Mouse (Mus musculus) G1E (cell line): ENCODE data around the gene Cbx7. TPM values are rescaled to one million over a fixed set of nuclear protein-coding genes. Genes with fewer than 3 reads are reported as not detected.

ENCODE experiments used
- ATAC-seq: 2 replicates; pipeline ENCODE4 v1.8.0; 2016; ENCODE audit warnings: mild to moderate bottlenecking; ENCODE audit not compliant: insufficient number of reproducible peaks, poor library complexity, low FRiP score, severe bottlenecking; ENCODE audit errors: extremely low read depth
- DNase-seq: peaks from one replicate; pipeline ENCODE4 v3.0.0; 2012; ENCODE audit warnings: low spot score
- H3K27me3 ChIP-seq: 2 replicates; pipeline ENCODE4 v1.6.1; 2012; ENCODE audit warnings: mild to moderate bottlenecking, low read length, inconsistent platforms; ENCODE audit not compliant: insufficient read depth
- H3K36me3 ChIP-seq: replicated peaks from 2 replicates; pipeline ENCODE3; 2012; ENCODE audit warnings: mild to moderate bottlenecking, inconsistent platforms
- H3K4me1 ChIP-seq: 2 replicates; pipeline ENCODE4 v1.6.1; 2012; ENCODE audit warnings: low read depth, low read length, inconsistent platforms, mixed read lengths; ENCODE audit not compliant: insufficient read depth
- H3K4me3 ChIP-seq: 2 replicates; pipeline ENCODE4 v1.5.1; 2012; ENCODE audit warnings: low read depth, mild to moderate bottlenecking, inconsistent platforms, low read length, moderate library complexity, mixed read lengths
- H3K9me3 ChIP-seq: replicated peaks from 2 replicates; pipeline ENCODE4 v1.6.1; 2012; ENCODE audit warnings: inconsistent platforms
- CTCF ChIP-seq: IDR thresholded peaks from 2 replicates; pipeline ENCODE4 v1.5.1; 2012; ENCODE audit warnings: low read depth, low read length, inconsistent platforms, mixed read lengths
- GATA1 ChIP-seq: IDR thresholded peaks from 2 replicates; pipeline ENCODE4 v1.6.1; 2012; ENCODE audit warnings: borderline replicate concordance, low read length, inconsistent platforms, mixed read lengths
- GATA2 ChIP-seq: IDR thresholded peaks from 2 replicates; pipeline ENCODE4 v1.6.1; 2012; ENCODE audit warnings: low read depth, low read length, inconsistent platforms, borderline replicate concordance
- POLR2AphosphoS5 ChIP-seq: IDR thresholded peaks from 2 replicates; pipeline ENCODE4 v1.6.1; 2012; ENCODE audit warnings: low read depth, low read length, inconsistent platforms; ENCODE audit not compliant: insufficient replicate concordance
- TAL1 ChIP-seq: conservative IDR thresholded peaks from 2 replicates; pipeline ENCODE4 v1.6.1; 2012; ENCODE audit warnings: low read depth, low read length, inconsistent platforms, mixed read lengths
- polyA plus RNA-seq: library from polyadenylated mRNA; stranded (reverse); fragments of >175 nt; gene quantifications from 2 replicates; pipeline ENCODE4 v1.2.3, GENCODE M21; 2012
- total RNA-seq, 2 experiments: library from RNA; stranded (forward) in 1 of 2; stranded (reverse) in 1 of 2; fragments of 200-1000 nt in 1 of 2; fragments of >200 nt in 1 of 2; fragmentation: Nextera tagmentation in 1 of 2; gene quantifications; 2 replicates each; pipeline ENCODE4 v1.2.3; 2014 to 2017

The Cbx7 gene
- total and polyA plus RNA-seq, 3 experiments, result 2.7 to 9.5 (median 8.4) TPM

DNA sequence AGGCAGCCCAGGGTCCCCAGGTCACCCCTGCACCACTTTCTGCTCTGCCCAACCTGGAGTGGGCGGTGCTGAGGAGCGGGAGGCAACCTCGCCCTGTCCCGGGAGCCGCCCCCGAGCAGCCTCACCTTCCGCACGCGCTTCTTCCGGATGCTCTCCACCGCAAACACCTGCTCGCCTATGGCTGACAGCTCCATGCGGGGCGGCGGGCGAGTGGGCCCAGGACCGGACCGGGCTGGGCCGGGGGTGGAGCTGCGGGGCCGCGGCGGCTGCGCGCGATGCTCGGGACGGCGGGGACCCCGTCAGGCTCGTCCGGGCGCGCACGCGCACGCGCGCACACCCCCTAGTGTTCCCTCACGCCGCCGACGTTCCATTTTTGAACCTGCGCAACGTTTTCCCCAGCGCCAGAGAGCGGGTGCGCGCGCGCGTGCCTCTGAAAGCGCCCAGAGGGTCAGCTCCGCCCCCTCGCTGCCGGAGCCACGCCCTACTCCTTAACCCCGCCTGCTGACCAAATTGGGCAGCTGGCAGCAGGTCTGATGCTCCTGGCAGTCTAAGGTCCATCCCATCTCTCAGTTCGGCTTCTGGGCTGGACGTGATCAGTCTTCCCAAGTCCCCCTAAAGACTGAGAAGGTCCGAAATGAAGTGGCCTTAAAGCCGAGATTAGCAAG, 38.5 kb downstream of the Cbx7 start:
- ATAC-seq (peak; percentile 26; the same call in 1 of the 2 replicates), DNase-seq (peak; percentile 79)
- peak overlapping the region; percentile 80 for H3K4me3 ChIP-seq
- TF ChIP-seq POLR2AphosphoS5, result no peak
- no peak for TF ChIP-seq GATA2
- TF ChIP-seq TAL1, result no peak
- TF ChIP-seq GATA1, result no peak
- no peak for TF ChIP-seq CTCF
- peaks cover 20% of the 10 kb centered on the region for H3K27me3 ChIP-seq
- peaks cover 12% of the 10 kb centered on the region for H3K36me3 ChIP-seq
- H3K4me1 ChIP-seq, result peaks cover 54% of the 10 kb centered on the region
- H3K9me3 ChIP-seq, result no peaks in the 10 kb centered on the region

DNA sequence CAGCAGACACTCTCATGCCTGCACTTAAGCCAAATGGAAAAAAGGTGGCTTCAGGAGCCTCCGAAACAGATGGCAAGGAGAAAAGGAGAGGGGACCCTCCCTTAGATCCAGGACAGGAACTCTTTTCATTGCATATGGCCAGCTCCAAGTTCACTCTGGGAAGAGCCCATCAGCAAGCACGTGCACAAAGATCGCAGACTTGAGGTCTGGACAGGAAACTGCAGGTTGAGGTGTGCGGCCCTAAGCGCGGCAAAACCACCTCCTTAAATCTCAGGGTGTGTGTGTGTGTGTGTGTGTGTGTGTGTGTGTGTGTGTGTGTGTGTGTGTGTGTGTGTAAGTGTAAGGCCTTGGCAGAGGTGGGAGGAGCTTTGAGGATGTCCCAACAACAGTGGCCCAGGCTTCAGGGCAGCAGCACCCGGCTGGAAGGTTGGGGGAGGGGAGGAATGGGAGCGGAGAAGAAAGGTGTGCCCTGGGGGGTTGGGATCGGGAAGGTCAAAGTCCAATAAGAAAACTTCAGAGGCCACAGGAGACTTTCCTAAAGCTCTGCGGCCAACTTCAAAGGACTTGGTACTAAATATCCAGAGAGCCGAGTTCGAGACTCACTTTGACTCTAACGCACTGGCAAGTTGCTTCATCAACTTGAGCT, 39.3 kb downstream of the Cbx7 start:
- H3K4me1 ChIP-seq, result peaks cover 62% of the 10 kb centered on the region
- peak overlapping the region; percentile 80 for H3K4me3 ChIP-seq
- H3K9me3 ChIP-seq, result no peaks in the 10 kb centered on the region
- peaks cover 17% of the 10 kb centered on the region for H3K27me3 ChIP-seq
- ATAC-seq (no peak), DNase-seq (no peak)
- no peak for TF ChIP-seq POLR2AphosphoS5
- TF ChIP-seq TAL1, result no peak
- no peak for TF ChIP-seq GATA1
- no peak for TF ChIP-seq CTCF
- TF ChIP-seq GATA2, result no peak
- peaks cover 12% of the 10 kb centered on the region for H3K36me3 ChIP-seq

DNA sequence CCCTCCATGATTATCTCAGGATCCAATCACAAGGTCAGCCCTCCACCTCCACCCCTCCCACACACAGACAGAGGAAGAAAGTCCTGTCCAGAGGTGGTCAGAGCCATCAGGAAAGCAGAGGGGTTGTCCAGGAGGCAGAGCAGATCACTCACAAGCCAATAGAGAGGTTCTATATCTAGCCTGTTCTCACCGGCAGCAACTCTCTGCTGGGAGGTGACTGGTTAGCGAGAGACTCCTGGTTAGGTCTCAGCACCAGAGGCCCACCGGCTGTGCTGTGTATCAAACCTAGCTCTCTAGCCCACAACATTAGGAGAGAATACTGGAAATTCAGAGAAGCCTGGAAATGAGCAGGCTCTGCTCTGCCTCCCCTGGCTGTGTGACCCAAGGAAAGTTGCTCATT, 41.2 kb downstream of the Cbx7 start:
- Histone ChIP-seq H3K9me3 (no peaks in the 10 kb centered on the region), H3K4me3 (no peak overlapping the region)
- TF ChIP-seq GATA2 (no peak), CTCF (no peak), POLR2AphosphoS5 (no peak), GATA1 (no peak), TAL1 (no peak)

GRCm38 (mm10) chr15:79928736-79929135, 42.2 kb downstream of the Cbx7 start:
- Histone ChIP-seq H3K4me3 (no peak overlapping the region; the same call in 1 of the 2 replicates), H3K4me1 (peaks cover 61% of the 10 kb centered on the region), H3K36me3 (peaks cover 24% of the 10 kb centered on the region), H3K27me3 (peaks cover 11% of the 10 kb centered on the region), H3K9me3 (no peaks in the 10 kb centered on the region)
- DNase-seq (no peak), ATAC-seq (no peak)
- no peak for TF ChIP-seq TAL1
- no peak for TF ChIP-seq CTCF
- TF ChIP-seq POLR2AphosphoS5, result no peak
- no peak for TF ChIP-seq GATA2
- TF ChIP-seq GATA1, result no peak

More for the DNA sequence above, 41.2 kb downstream of the Cbx7 start:
- DNase-seq (no peak), ATAC-seq (no peak)
- peaks cover 23% of the 10 kb centered on the region for H3K36me3 ChIP-seq
- H3K27me3 ChIP-seq, result peaks cover 12% of the 10 kb centered on the region
- H3K4me1 ChIP-seq, result peaks cover 63% of the 10 kb centered on the region

DNA sequence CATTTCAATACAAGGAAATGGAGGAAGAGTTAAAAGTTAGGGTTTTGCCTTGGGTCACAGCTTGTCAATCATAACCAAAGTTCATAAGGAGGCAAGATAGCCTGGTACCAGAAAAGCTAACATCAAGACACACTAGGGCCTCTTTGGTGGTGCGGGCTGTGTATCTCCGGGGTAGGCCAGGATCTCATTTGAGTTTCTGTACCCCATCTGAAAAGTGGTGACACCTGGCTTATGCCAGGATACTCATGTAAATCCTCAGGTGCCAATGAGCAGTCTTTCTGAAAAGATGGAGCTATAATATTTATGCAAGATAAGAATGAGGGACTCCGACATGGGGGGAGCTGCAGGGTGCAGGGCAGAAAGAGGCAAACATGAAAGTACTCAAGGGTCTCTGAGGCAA, 42.6 kb downstream of the Cbx7 start:
- H3K4me1 ChIP-seq, result peaks cover 56% of the 10 kb centered on the region
- peaks cover 28% of the 10 kb centered on the region for H3K36me3 ChIP-seq
- no peak for ATAC-seq
- H3K4me3 ChIP-seq, result peak overlapping the region; percentile 72; the same call in 1 of the 2 replicates
- no peak for DNase-seq
- peaks cover 7% of the 10 kb centered on the region for H3K27me3 ChIP-seq
- H3K9me3 ChIP-seq, result no peaks in the 10 kb centered on the region
- TF ChIP-seq GATA1 (no peak), POLR2AphosphoS5 (no peak), TAL1 (no peak), GATA2 (no peak), CTCF (no peak)

DNA sequence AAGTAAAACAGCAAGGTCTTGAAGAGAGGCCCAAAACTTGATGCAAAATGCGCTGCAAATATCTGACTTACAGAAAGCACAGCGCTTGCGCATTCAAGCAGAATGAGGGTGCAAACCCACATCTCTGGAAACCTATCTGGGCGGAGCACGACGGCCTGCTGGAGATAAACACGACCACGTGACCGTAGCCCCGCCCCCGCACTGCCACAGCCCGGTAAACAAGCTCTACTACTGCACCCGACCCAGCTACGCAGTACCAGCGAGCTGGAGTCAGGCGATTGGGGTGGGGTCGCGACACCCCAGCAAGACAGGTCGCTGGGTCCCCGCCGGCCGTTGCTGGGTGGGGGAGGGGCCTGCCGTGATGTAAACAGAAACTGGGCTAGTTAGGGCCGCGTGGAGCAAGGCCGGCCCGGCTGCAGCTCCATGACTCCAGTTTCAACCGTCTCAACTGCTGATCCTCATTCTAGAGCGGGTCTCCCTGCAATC, 43.2 kb downstream of the Cbx7 start:
- Histone ChIP-seq H3K4me3 (peak overlapping the region; percentile 72), H3K27me3 (peaks cover 2% of the 10 kb centered on the region; the same call in 1 of the 2 replicates), H3K36me3 (peaks cover 32% of the 10 kb centered on the region), H3K9me3 (no peaks in the 10 kb centered on the region), H3K4me1 (peaks cover 50% of the 10 kb centered on the region)
- DNase-seq (peak; percentile 96), ATAC-seq (peak; percentile 92)
- TF ChIP-seq POLR2AphosphoS5, result no peak
- no peak for TF ChIP-seq TAL1
- no peak for TF ChIP-seq GATA1
- no peak for TF ChIP-seq GATA2
- TF ChIP-seq CTCF, result no peak
